Mouse (Mus musculus) urinary bladder, adult 2 months (tissue): ENCODE data around the gene Orm1. TPM values are rescaled to one million over a fixed set of nuclear protein-coding genes. Genes with fewer than 3 reads are reported as not detected.
A peak's percentile ranks its signal among the peaks of the same experiment; 100 is the strongest.
"Not testable (repeated sequence)": the region's sequence is repeated elsewhere in the genome, so short reads cannot be mapped to it uniquely, and the experiment has no call there.

ENCODE experiments used
- DNase-seq: peaks from one replicate; pipeline ENCODE4 v3.0.0; 2022; ENCODE audit warnings: low spot score
- polyA plus RNA-seq: library from polyadenylated mRNA; depleted of rRNA; stranded (reverse); fragments of >200 nt; gene quantifications from 2 replicates; pipeline ENCODE4 v1.2.3, GENCODE M21; 2012; rRNA removed

The Orm1 gene
- polyA plus RNA-seq, result 7.2 and 12.5 TPM in 2 replicates

- DNase-seq, result no peak
Measured at GRCm38 (mm10) chr4:63344295-63344694, at the start of gene Orm1. Gene Orm1 (plus strand): TSS chr4:63344560.

- DNase-seq, result no peak
Measured at GRCm38 (mm10) chr4:63295641-63296040, 48.7 kb upstream of the Orm1 start.

GRCm38 (mm10) chr4:63296263-63296662 lies 48.1 kb upstream of the Orm1 start:
- no peak for DNase-seq

GRCm38 (mm10) chr4:63296876-63297275 lies 47.5 kb upstream of the Orm1 start:
- no peak for DNase-seq

- DNase-seq, result no peak
Measured at GRCm38 (mm10) chr4:63298191-63298590, 46.2 kb upstream of the Orm1 start.

- DNase-seq, result no peak
Measured at GRCm38 (mm10) chr4:63302641-63303040, 41.7 kb upstream of the Orm1 start.

- peak; percentile 76 for DNase-seq
Measured at GRCm38 (mm10) chr4:63307175-63308062, 36.9 kb upstream of the Orm1 start.

GRCm38 (mm10) chr4:63308316-63308715 lies 36.0 kb upstream of the Orm1 start:
- DNase-seq, result no peak

- DNase-seq, result no peak
Measured at GRCm38 (mm10) chr4:63310247-63310855, 34.0 kb upstream of the Orm1 start.

GRCm38 (mm10) chr4:63311426-63311825 lies 32.9 kb upstream of the Orm1 start:
- no peak for DNase-seq

GRCm38 (mm10) chr4:63314063-63314462 lies 30.3 kb upstream of the Orm1 start:
- no peak for DNase-seq

- no peak for DNase-seq
Measured at GRCm38 (mm10) chr4:63316076-63316746, 28.1 kb upstream of the Orm1 start.

- DNase-seq, result not testable (repeated sequence)
Measured at GRCm38 (mm10) chr4:63319566-63319965, 24.8 kb upstream of the Orm1 start.

GRCm38 (mm10) chr4:63323275-63323815 lies 21.0 kb upstream of the Orm1 start:
- no peak for DNase-seq

- no peak for DNase-seq
Measured at GRCm38 (mm10) chr4:63333403-63333802, 11.0 kb upstream of the Orm1 start.

GRCm38 (mm10) chr4:63338414-63339076 lies 5.8 kb upstream of the Orm1 start:
- DNase-seq, result no peak

GRCm38 (mm10) chr4:63342491-63342890 lies 1.9 kb upstream of the Orm1 start:
- DNase-seq, result no peak

GRCm38 (mm10) chr4:63343608-63344007 lies 752 bp upstream of the Orm1 start:
- no peak for DNase-seq

GRCm38 (mm10) chr4:63345261-63345660 lies 901 bp downstream of the Orm1 start:
- no peak for DNase-seq

- no peak for DNase-seq
Measured at GRCm38 (mm10) chr4:63346659-63347058, 2.3 kb downstream of the Orm1 start.

GRCm38 (mm10) chr4:63348524-63348923 lies 4.2 kb downstream of the Orm1 start:
- no peak for DNase-seq
